Mouse (Mus musculus): ENCODE measurements around the gene Sugt1. TPM values are rescaled to one million over a fixed set of nuclear protein-coding genes. Genes with fewer than 3 reads are reported as not detected.
A peak's percentile ranks its signal among the peaks of the same experiment; 100 is the strongest.

The Sugt1 gene
- total RNA-seq, 2 experiments from 2014 or later, result 90.0 to 91.4 TPM

DNA sequence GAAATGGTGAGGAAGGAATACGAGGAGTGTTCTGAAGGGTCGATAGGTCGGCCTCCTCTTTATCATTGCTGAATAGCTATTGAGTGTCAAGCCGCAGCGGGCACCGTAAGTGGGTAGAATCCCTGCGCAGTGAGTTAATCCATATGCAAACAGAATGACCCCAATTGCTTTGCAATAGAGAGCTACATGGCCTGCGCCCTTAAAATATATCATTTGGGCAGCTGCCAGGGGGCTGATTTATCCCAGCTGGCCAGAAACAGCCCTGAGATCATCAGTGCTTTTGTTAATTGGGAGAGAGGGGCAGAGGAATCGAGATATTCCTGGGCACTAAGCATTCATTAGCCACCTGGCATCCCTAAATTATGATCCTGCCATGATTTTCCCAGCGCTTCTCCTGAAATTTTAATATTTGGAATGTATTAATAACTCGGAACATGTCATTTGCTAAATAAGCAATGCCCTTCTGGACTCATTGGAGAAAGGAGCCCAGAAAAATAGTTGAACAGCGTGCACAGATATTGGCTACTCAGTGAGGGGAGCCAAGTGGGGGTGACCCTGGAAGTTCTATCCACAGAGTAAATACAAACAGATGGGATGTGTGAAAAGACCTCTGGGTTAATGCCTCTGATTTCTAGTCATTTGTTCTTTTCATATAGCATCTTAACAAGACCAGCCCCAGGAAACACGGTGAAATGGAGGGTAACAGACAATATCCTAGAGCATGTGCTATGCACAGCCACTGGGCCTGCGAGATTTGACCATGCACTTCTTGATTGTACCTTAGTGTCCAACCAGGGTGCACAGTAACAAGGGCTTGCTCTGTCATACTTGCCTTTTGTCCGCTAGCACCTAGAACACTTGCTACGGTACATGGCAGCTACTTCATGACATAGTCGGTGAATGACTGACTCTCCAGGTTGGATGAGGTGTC is 85.9 kb downstream of the Sugt1 start:
- DNase-seq (ENCODE audit: extremely low spot score in 1 of 2, low spot score in 1 of 2), result no peak

DNA sequence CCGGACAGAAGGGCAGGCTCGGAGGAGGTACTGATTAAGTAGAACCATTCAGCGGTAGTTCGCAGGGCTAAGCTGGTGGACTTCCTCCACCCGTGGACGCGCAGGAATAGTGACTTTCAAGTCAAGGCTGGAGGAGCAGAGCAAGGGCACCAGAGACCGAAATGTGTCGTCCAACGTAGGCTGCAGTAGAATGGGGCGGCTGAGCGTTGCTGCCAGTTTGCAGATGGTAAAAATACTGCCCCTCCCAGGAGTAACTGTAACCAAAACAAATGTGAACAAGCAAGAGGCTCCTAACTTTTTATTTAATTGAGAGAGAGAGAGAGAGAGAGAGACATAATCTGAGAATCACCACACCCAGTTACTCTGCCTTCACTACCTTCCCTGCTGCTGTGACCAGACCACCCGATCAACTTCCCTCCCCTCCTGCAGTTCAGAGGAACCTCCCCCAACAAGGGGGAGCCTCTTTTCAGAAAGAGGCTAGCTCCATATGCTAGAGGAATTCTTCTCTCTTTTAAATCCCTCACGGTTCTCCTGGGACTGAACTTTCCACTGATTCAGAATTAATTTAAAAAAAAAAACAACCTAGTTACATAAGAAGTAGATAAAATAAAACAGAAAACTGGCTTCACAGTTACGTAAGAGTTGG is 89.7 kb downstream of the Sugt1 start:
- no peak for DNase-seq (ENCODE audit: extremely low spot score in 1 of 2, low spot score in 1 of 2)

DNA sequence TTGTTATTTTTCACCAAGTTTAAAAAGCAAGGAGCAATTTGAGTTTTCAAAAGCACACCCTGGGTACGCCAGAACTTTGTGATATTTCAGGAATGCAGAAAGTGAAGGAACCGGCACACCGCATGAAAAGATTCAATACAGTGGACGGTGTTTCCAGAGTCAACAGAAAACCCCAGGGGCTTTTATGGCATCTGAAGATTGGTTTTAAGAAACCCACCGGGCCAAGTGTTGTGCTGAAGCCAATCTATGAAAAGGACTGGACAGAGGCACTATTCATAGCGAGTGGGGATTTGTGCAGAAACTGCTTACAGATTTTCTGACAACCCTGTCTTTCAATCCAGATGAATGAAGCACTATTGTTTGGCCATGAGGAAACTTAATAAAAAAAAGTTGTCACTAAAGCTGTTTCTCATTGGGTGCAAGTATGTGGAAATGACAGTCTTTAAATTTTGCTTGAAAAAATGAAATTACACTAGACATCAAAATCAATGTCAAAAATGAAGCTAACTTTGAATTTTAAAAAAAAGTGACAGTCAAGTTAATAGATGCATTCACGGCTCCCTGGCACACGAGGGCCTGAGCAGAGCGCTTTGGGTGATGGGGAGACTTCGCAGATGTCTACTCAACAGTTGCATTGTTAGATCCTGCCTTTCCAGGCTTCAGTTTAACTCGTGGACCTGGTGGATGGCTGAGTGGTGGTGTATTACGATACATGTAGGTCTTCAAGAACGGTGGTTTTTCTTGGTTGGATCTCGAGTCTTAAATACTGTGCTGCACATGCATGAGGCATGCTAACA is 90.6 kb downstream of the Sugt1 start:
- peak in 1 of 2 experiments; percentile 10 for DNase-seq (ENCODE audit: extremely low spot score in 1 of 2, low spot score in 1 of 2)

DNA sequence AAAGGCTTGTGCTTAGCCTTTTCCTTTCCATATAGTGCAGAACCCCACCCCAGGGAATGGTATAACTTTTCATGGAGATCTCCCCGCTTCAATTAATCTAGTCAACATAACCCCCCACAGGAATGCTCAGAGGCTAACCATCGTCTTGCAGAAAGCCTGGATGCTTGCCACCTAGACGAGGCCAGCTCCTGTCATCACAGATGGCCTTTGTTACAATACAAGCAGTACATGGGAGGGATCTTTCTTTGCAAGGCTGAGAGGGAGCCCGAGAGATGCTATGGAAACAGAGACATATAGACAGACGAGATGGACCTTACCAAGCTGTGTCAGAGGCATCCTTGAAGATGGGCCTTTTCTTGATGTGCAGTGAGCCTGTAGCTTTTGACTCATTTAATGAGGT is 93.2 kb downstream of the Sugt1 start:
- DNase-seq (ENCODE audit: extremely low spot score in 1 of 2, low spot score in 1 of 2), result no peak

Small RNAs within 50 kb of the gene (microRNA-seq; reads per million reads assigned to microRNA genes)
- gene Gm27857, result 0 reads per million in 2 experiments

Other genes starting within 250 kb of the Sugt1 start
- 10 to 100 TPM; 10.4 to 11.9 TPM for gene Naa16, start 196.9 kb upstream of the Sugt1 start, total RNA-seq (2021)
- 1 to 10 TPM; 6.3 to 6.4 TPM for gene Mtrf1, start 189.9 kb upstream of the Sugt1 start, total RNA-seq (2021)
- gene Kbtbd7, start 161.2 kb upstream of the Sugt1 start, total RNA-seq (2021), result 10 to 100 TPM; 42.2 to 45.7 TPM
- gene Kbtbd6, start 135.9 kb upstream of the Sugt1 start, total RNA-seq (2021), result 1 to 10 TPM in 1 of 2 experiments, under 1 TPM in 1; 0.96 to 1.4 TPM
- 1 to 10 TPM; 4.8 to 5.7 TPM for gene Elf1, start 106.5 kb upstream of the Sugt1 start, total RNA-seq (2021)
- 10 to 100 TPM; 46.6 to 53.0 TPM for gene Wbp4, start 106.2 kb upstream of the Sugt1 start, total RNA-seq (2021)
- 1 to 10 TPM; 2.3 to 3.1 TPM for gene Cnmd, start 74.5 kb downstream of the Sugt1 start, total RNA-seq (2021)
- 10 to 100 TPM; 70.5 to 83.3 TPM for gene Pcdh8, start 183.6 kb downstream of the Sugt1 start, total RNA-seq (2021)